Mouse (Mus musculus) spleen, adult 2 months (tissue): ENCODE measurements around the gene Clasp2. TPM values are rescaled to one million over a fixed set of nuclear protein-coding genes. Genes with fewer than 3 reads are reported as not detected.

Experiments
- DNase-seq, 2 experiments: peaks; one replicate each; pipeline versions ENCODE4 v3.0.0 to v3.0.0-alpha.2; 2012 to 2021; ENCODE audit warnings: low spot score in 2 of 2, low read depth in 1 of 2
- H3K27ac ChIP-seq: fragments of 200-500 bp; 2 replicates; pipeline ENCODE4 v1.5.1; 2012; ENCODE audit warnings: low read length, inconsistent platforms; ENCODE audit not compliant: insufficient read depth
- H3K27me3 ChIP-seq: fragments of 200-500 bp; 2 replicates; pipeline ENCODE4 v1.6.1; 2012; ENCODE audit warnings: mild to moderate bottlenecking, moderate library complexity, low read length, inconsistent platforms; ENCODE audit not compliant: control insufficient read depth, insufficient read depth
- H3K36me3 ChIP-seq: fragments of 200-500 bp; 2 replicates; pipeline ENCODE4 v1.6.1; 2012; ENCODE audit warnings: mild to moderate bottlenecking, low read length, inconsistent platforms; ENCODE audit not compliant: control insufficient read depth, insufficient read depth
- H3K4me1 ChIP-seq: fragments of 200-500 bp; 2 replicates; pipeline ENCODE4 v1.6.1; 2011; ENCODE audit warnings: inconsistent platforms; ENCODE audit not compliant: control insufficient read depth, insufficient read depth, insufficient read length
- H3K4me3 ChIP-seq: fragments of 200-500 bp; 2 replicates; pipeline ENCODE4 v1.5.1; 2011; ENCODE audit warnings: mild to moderate bottlenecking, inconsistent platforms; ENCODE audit not compliant: insufficient read depth, insufficient read length; ENCODE audit errors: extremely low read depth
- CTCF ChIP-seq: fragments of 200-500 bp; IDR thresholded peaks from 2 replicates; pipeline ENCODE4 v1.5.1; 2011; ENCODE audit warnings: mild to moderate bottlenecking, inconsistent platforms; ENCODE audit not compliant: insufficient read depth, insufficient read length, insufficient replicate concordance; ENCODE audit errors: extremely low read depth
- POLR2A ChIP-seq: fragments of 200-500 bp; IDR thresholded peaks from 2 replicates; pipeline ENCODE4 v1.6.1; 2011; ENCODE audit warnings: low read depth, low read length, inconsistent platforms
- WGBS: fragments of 180-500 bp; shearing (Covaris S2); methylation state at CpG from one replicate; pipeline ENCODE4 v1.1.7; 2018; 5-methylcytosine and 5-hydroxymethylcytosine counted together
- polyA plus RNA-seq: library from polyadenylated mRNA; depleted of rRNA; stranded (reverse); fragments of >200 nt; gene quantifications from 2 replicates; pipeline ENCODE4 v1.2.3, GENCODE M21; 2012

Gene Clasp2
- polyA plus RNA-seq, 1 experiment = 8.1 TPM

- Histone ChIP-seq H3K27me3 (no peaks in the 10 kb centered on the region), H3K4me1 (no peaks in the 10 kb centered on the region), H3K36me3 (no peaks in the 10 kb centered on the region; the same call in 1 of the 2 replicates), H3K27ac (no peak overlapping the region), H3K4me3 (no peak overlapping the region)
- 93% methylated on average over 5 of the region's 5 CpGs for WGBS
- TF ChIP-seq CTCF = no peak
- TF ChIP-seq POLR2A = no peak
- DNase-seq = no peak
Measured at GRCm38 (mm10) chr9:113813086-113813485, 71.8 kb downstream of the Clasp2 start.

- TF ChIP-seq POLR2A = no peak
- no peak for TF ChIP-seq CTCF
- Histone ChIP-seq H3K4me1 (no peaks in the 10 kb centered on the region), H3K4me3 (no peak overlapping the region), H3K27me3 (no peaks in the 10 kb centered on the region), H3K27ac (no peak overlapping the region), H3K36me3 (peaks cover 2% of the 10 kb centered on the region)
- WGBS = 72% methylated on average over 2 of the region's 2 CpGs
- no peak for DNase-seq
Measured at GRCm38 (mm10) chr9:113815836-113816235, 74.6 kb downstream of the Clasp2 start.

- TF ChIP-seq POLR2A (no peak), CTCF (no peak)
- no peaks in the 10 kb centered on the region for H3K4me1 ChIP-seq
- peaks cover 2% of the 10 kb centered on the region; the same call in 1 of the 2 replicates for H3K36me3 ChIP-seq
- no peak overlapping the region for H3K27ac ChIP-seq
- DNase-seq = no peak
- H3K4me3 ChIP-seq = no peak overlapping the region
- H3K27me3 ChIP-seq = no peaks in the 10 kb centered on the region
- 73% methylated on average over 1 of the region's 1 CpGs for WGBS
Measured at GRCm38 (mm10) chr9:113822150-113822549, 80.9 kb downstream of the Clasp2 start.

DNA sequence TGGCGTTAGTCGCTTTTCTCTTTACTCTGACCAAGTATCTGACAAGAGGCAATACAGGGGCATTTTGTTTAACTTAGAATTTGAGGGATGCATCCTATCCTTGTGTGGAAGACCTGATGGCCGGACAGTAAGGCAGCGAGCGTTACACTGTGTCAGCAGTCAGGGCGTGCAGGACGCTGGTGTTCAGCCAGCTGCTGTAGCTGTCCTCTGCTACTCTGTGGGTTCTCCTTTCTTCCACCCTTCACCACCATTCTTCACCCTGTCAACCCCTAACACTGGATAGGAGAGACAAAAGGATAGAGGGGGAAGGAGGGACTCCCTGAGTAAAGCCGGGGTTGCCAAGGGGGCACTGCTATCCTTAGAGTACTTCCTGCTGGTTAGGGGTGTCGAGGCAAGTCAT lies 87.4 kb downstream of the Clasp2 start:
- TF ChIP-seq CTCF = no peak
- no peak for TF ChIP-seq POLR2A

GRCm38 (mm10) chr9:113830219-113830618 lies 88.9 kb downstream of the Clasp2 start:
- Histone ChIP-seq H3K4me3 (no peak overlapping the region), H3K27me3 (no peaks in the 10 kb centered on the region), H3K27ac (no peak overlapping the region), H3K36me3 (no peaks in the 10 kb centered on the region), H3K4me1 (no peaks in the 10 kb centered on the region)
- DNase-seq = no peak
- WGBS = 66% methylated on average over 3 of the region's 3 CpGs
- no peak for TF ChIP-seq POLR2A
- TF ChIP-seq CTCF = no peak

More for the DNA sequence above, 87.4 kb downstream of the Clasp2 start:
- Histone ChIP-seq H3K4me3 (no peak overlapping the region), H3K36me3 (no peaks in the 10 kb centered on the region), H3K4me1 (no peaks in the 10 kb centered on the region), H3K27ac (no peak overlapping the region), H3K27me3 (no peaks in the 10 kb centered on the region)
- 94% methylated on average over 9 of the region's 9 CpGs for WGBS
- DNase-seq = no peak

- Histone ChIP-seq H3K27me3 (no peaks in the 10 kb centered on the region), H3K27ac (no peak overlapping the region), H3K36me3 (peaks cover 2% of the 10 kb centered on the region; the same call in 1 of the 2 replicates), H3K4me1 (no peaks in the 10 kb centered on the region), H3K4me3 (no peak overlapping the region)
- DNase-seq = no peak
- 95% methylated on average over 7 of the region's 7 CpGs for WGBS
- TF ChIP-seq CTCF = no peak
- no peak for TF ChIP-seq POLR2A
Measured at GRCm38 (mm10) chr9:113833481-113833880, 92.2 kb downstream of the Clasp2 start.

GRCm38 (mm10) chr9:113837001-113837400 lies 95.7 kb downstream of the Clasp2 start:
- WGBS = 84% methylated on average over 4 of the region's 4 CpGs

More at GRCm38 (mm10) chr9:113837001-113837400, 95.7 kb downstream of the Clasp2 start:
- Histone ChIP-seq H3K27me3 (no peaks in the 10 kb centered on the region), H3K4me1 (no peaks in the 10 kb centered on the region), H3K36me3 (peaks cover 3% of the 10 kb centered on the region), H3K4me3 (no peak overlapping the region), H3K27ac (no peak overlapping the region)
- DNase-seq = no peak
- TF ChIP-seq CTCF (no peak), POLR2A (no peak)
